Mouse (Mus musculus): ENCODE results near the gene Wnt5b.

GRCm38 (mm10) chr6:119487619-119488018 is 56.5 kb downstream of the Wnt5b start:
- TF ChIP-seq POLR2A (IDR thresholded peaks at IDR 0.05; ENCODE audit: borderline replicate concordance, control insufficient read depth, low read depth, low read length) (no peak), CTCF (IDR thresholded peaks at IDR 0.05; ENCODE audit: control insufficient read depth, insufficient read depth, low read length) (no peak)

Data from bone marrow, adult 2 months (tissue).